Mouse (Mus musculus) layer of hippocampus, postnatal 10 days (tissue): ENCODE measurements at regions not wholly inside any gene's neighbourhood (a gene's known extent, or its start where the extent isn't known, plus 50 kb on each side); places are given as distances from the start of the nearest gene placed in this dataset.

ENCODE experiments used
- DNase-seq, 2 experiments: peaks; one replicate each; pipeline ENCODE4 v3.0.0; 2021; ENCODE audit warnings: low spot score in 2 of 2

GRCm38 (mm10) chr10:37880841-37881240 is 742.1 kb upstream of the Marcks start:
- peak in 1 of 2 experiments; percentile 3 for DNase-seq

GRCm38 (mm10) chr10:37873925-37874324 is 735.2 kb upstream of the Marcks start:
- no peak for DNase-seq

- DNase-seq: no peak
Measured at GRCm38 (mm10) chr10:37861001-37861400, 722.3 kb upstream of the Marcks start.

- DNase-seq: no peak
Measured at GRCm38 (mm10) chr10:37849291-37849846, 710.6 kb upstream of the Marcks start.

GRCm38 (mm10) chr10:37842820-37843219 is 704.1 kb upstream of the Marcks start:
- DNase-seq: no peak

DNA sequence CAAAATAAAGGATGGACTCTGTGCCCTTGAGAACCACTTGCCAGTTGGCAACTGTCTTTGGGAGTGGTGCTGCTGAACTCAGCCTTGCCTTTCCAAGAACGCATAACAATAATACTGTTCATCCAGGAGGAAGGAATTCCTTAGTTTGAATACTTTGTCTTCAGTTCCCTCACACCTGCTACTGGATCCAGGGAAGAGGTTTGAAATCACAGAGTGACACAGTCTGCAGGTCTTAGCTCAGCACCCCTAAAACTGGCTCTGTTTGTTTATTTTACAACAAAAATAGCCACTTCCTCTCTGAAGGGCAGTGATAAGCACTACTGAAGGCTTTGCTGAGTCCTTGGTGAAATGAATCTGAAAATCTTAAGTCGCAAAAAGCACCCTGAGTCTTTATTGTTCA is 703.1 kb upstream of the Marcks start:
- DNase-seq: no peak

GRCm38 (mm10) chr10:37837721-37838120 is 699.0 kb upstream of the Marcks start:
- DNase-seq: no peak

DNA sequence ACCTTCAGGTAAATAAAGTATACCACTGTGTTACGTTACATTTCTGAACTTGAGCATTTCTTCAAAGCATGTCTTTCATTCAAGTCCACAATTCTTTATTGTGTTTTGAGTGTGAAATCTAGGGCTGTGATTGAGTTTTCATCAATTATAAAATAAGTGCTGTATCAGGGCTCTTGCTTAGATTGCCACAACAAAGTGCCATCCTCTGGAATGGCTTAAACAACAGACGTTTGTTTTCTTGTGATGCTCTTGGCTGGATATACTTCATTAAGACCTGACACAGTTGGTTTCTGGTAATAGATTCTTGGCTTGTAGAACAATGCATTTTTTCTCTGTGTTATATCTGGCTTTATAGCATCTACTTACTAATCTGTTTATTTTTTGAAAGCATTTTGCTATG is 674.3 kb upstream of the Marcks start:
- no peak for DNase-seq

- DNase-seq: peak; percentile 64 to 69
Measured at GRCm38 (mm10) chr10:37812405-37812851, 673.7 kb upstream of the Marcks start.

GRCm38 (mm10) chr10:37811789-37812188 is 673.1 kb upstream of the Marcks start:
- no peak for DNase-seq

DNA sequence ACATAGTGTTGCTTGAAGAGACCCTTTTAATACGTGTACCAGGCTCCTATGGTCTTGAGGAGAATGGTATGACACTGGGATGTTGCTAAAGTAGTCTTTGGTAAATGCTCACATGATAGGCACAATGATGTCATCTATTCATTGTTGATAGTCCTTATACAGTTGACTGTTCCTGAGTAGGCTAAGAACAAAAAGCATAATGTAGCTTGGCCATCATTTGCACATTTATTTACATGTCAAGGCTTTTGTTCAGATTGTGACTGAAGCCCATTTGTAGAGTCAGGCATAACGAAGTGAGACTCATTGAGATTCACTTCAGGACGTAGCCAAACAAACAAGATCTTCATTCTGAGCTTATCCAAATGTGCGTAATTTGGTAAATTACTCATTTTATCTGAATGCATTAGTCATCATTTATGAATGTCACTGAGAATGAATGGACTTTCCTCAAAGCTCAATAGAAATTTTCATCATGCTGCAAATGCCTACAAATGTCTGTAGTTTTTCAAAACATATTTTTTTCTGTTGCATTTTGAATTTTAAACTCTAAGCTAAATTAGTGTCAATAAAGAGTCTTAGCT is 664.6 kb upstream of the Marcks start:
- no peak for DNase-seq

- DNase-seq: no peak
Measured at GRCm38 (mm10) chr10:37799397-37799796, 660.7 kb upstream of the Marcks start.

GRCm38 (mm10) chr10:37798285-37798684 is 659.6 kb upstream of the Marcks start:
- no peak for DNase-seq

GRCm38 (mm10) chr10:37797701-37798100 is 659.0 kb upstream of the Marcks start:
- no peak for DNase-seq

- no peak for DNase-seq
Measured at GRCm38 (mm10) chr10:37792878-37793277, 654.2 kb upstream of the Marcks start.

DNA sequence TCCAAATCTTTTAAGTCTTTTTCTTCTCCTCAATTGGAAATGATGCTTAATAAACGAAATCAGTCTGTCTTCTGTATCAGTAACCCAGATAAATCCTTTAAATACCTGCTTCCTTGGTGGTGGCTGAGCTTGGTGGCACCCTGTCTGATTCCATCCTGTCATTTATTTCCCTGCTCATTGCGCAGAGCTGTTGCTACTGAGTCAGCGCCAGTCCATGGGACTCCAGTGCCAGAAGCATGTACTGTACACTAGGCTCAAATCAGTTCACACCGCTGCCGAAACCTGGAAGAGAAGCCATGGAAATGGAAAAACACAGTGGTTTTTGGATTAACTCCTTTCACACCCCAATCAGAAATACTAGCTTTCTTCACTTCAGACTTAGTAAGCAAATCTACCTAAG is 649.3 kb upstream of the Marcks start:
- DNase-seq: no peak

- DNase-seq: no peak
Measured at GRCm38 (mm10) chr10:37779383-37780302, 640.9 kb upstream of the Marcks start.

DNA sequence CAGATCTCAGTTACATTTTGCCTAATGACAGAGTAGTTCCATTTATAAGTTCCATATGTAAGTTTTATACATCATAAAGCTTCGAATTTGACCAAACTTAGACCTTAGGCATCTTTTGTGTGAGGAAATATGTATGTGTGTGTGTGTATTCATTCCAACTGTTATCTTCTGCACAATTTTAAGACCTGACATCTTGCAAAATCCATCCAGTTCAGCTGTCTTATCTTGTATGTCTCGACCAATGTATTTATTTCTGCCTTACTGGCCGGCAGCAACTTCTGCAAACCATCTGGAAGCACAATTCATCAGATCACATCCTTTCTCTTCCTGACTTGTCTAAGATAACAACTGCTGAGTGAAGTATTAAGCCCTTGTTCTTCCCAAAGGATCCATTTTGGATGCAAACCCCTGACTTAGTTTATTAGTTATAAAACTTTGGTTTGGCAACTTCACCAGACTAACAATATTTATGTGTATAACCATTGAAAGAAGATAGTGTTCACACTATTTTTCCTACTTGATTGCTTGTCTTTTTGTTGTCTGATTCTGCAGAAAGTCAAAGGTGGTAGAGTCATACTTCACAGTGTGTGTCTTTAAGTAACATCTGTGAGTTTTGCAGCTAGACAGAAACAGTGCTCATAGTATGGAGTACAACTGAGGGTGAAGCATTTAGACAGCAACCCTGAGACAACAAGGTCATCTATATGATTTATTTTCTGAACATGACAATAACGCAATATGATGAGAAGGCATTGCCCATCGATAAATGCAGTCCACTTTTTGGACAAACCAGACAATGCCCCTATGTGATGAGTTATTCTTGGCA is 622.0 kb upstream of the Marcks start:
- DNase-seq: no peak

GRCm38 (mm10) chr10:37741581-37741980 is 602.9 kb upstream of the Marcks start:
- DNase-seq: no peak

- no peak for DNase-seq
Measured at GRCm38 (mm10) chr10:37739024-37739423, 600.3 kb upstream of the Marcks start.

DNA sequence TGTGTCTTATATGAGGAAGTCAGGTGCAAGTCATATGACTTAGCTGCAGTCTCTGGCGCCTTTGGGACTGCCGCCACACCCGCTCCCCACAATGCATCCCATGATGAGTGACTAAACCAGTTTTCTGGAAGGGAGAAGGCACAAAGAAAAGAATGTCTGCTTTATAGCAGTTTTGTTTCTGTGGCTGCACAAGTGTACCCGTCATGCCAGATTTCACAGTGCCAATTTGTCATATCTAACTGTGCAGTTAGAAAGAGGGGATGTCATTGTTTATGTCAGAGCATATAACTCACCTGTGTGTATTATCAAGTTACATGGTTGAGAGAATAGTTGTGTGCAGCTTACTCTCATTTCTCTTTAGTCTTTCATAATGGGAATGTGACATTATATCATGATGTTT is 586.9 kb upstream of the Marcks start:
- no peak for DNase-seq
